Mouse (Mus musculus) megakaryocyte, adult 5-6 weeks (primary cell): ENCODE results near the gene Barhl1. TPM values are rescaled to one million over a fixed set of nuclear protein-coding genes. Genes with fewer than 3 reads are reported as not detected.

Experiments
- ATAC-seq: 2 replicates; pipeline ENCODE4 v1.8.0; 2016; ENCODE audit warnings: mild to moderate bottlenecking, inconsistent platforms; ENCODE audit not compliant: poor library complexity, severe bottlenecking
- total RNA-seq, 2 experiments: library from RNA; stranded (forward) in 1 of 2; stranded (reverse) in 1 of 2; fragments of 153-499, 151-499 nt in 1 of 2; fragments of 221-1000, 200-1000 nt in 1 of 2; gene quantifications; 2 replicates each; pipeline versions ENCODE4 v1.2.3 to v1.2.4; 2015 to 2017

Gene Barhl1
- total RNA-seq, 2 experiments from 2014 or later: not detected

- ATAC-seq: no peak
These were observed 4.3 kb downstream of the Barhl1 start for GRCm38 (mm10) chr2:28912039-28912700.

- no peak for ATAC-seq
These were observed 5.0 kb downstream of the Barhl1 start for GRCm38 (mm10) chr2:28911331-28912038.

GRCm38 (mm10) chr2:28910877-28911276 is 5.6 kb downstream of the Barhl1 start:
- no peak for ATAC-seq

GRCm38 (mm10) chr2:28909818-28910710 is 6.4 kb downstream of the Barhl1 start:
- no peak for ATAC-seq

GRCm38 (mm10) chr2:28909186-28909817 is 7.2 kb downstream of the Barhl1 start:
- no peak for ATAC-seq

GRCm38 (mm10) chr2:28908389-28909153 is 7.9 kb downstream of the Barhl1 start:
- ATAC-seq: no peak

GRCm38 (mm10) chr2:28907691-28908388 is 8.6 kb downstream of the Barhl1 start:
- ATAC-seq: no peak

- ATAC-seq: no peak
These were observed 10.9 kb downstream of the Barhl1 start for GRCm38 (mm10) chr2:28905561-28905960.

GRCm38 (mm10) chr2:28904786-28905185 is 11.7 kb downstream of the Barhl1 start:
- no peak for ATAC-seq

GRCm38 (mm10) chr2:28903871-28904270 is 12.6 kb downstream of the Barhl1 start:
- no peak for ATAC-seq

- ATAC-seq: no peak
These were observed 14.2 kb downstream of the Barhl1 start for GRCm38 (mm10) chr2:28902291-28902690.

- no peak for ATAC-seq
These were observed 19.0 kb downstream of the Barhl1 start for GRCm38 (mm10) chr2:28897340-28897899.

- no peak for ATAC-seq
These were observed 20.6 kb downstream of the Barhl1 start for GRCm38 (mm10) chr2:28895876-28896275.

GRCm38 (mm10) chr2:28893526-28893925 is 22.9 kb downstream of the Barhl1 start:
- no peak for ATAC-seq

- ATAC-seq: no peak
These were observed 23.7 kb downstream of the Barhl1 start for GRCm38 (mm10) chr2:28892796-28893195.

GRCm38 (mm10) chr2:28884914-28885313 is 31.6 kb downstream of the Barhl1 start:
- ATAC-seq: no peak

GRCm38 (mm10) chr2:28882826-28883485 is 33.5 kb downstream of the Barhl1 start:
- no peak for ATAC-seq

GRCm38 (mm10) chr2:28882047-28882446 is 34.4 kb downstream of the Barhl1 start:
- ATAC-seq: no peak

- ATAC-seq: no peak
These were observed 35.2 kb downstream of the Barhl1 start for GRCm38 (mm10) chr2:28881275-28881674.
